Mouse (Mus musculus): ENCODE measurements around the gene Wbp11.

DNA sequence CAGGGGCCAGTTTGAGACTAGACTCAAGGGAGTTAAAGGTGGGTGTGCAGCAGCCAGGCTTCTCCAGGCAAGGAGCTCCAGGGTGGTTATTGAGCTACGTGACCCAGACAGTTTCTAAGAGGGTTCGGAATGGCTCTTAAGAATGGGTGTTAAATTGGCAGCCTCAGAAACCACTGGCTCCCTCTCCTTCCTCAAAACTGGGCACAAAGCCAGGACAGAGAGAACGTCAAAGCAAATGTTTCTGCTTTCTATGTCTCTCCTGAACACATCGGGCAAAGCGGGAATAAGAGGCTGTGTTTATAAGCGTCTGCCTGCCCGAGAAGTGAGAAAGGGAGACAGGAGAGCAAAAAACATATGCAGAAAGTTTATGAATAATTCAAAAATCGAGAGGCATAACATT, 46.6 kb upstream of the Wbp11 start:
- TF ChIP-seq CTCF (IDR thresholded peaks at IDR 0.05 in 2 of 3, conservative IDR thresholded peaks at IDR 0.05 in 1 of 3; ENCODE audit: control insufficient read depth in 1 of 3, insufficient read depth in 1 of 3, low read depth in 2 of 3, low read length in 3 of 3, poor library complexity in 1 of 3, severe bottlenecking in 1 of 3), result no peak
- TF ChIP-seq POLR2A (IDR thresholded peaks at IDR 0.05; ENCODE audit: control insufficient read depth in 1 of 2, insufficient read depth in 1 of 2, low read depth in 1 of 2, low read length in 2 of 2, poor library complexity in 1 of 2), result no peak
- no peak for TF ChIP-seq USF2 (IDR thresholded peaks at IDR 0.05; ENCODE audit: borderline replicate concordance in 1 of 2, insufficient read depth in 1 of 2, low read depth in 1 of 2, low read length in 2 of 2)
- TF ChIP-seq MAX (IDR thresholded peaks at IDR 0.05; ENCODE audit: low read length), result no peak
- TF ChIP-seq MYB (IDR thresholded peaks at IDR 0.05; ENCODE audit: low read depth, low read length), result no peak
- no peak for TF ChIP-seq MAFK (IDR thresholded peaks at IDR 0.05; ENCODE audit: borderline replicate concordance, low read depth, low read length)
- TF ChIP-seq MYC (IDR thresholded peaks at IDR 0.05; ENCODE audit: low read depth, low read length), result no peak
- no peak for TF ChIP-seq CHD1 (IDR thresholded peaks at IDR 0.05; ENCODE audit: low read depth, low read length)
- TF ChIP-seq E2F4 (IDR thresholded peaks at IDR 0.05; ENCODE audit: borderline replicate concordance, low read depth, low read length), result no peak
- no peak for TF ChIP-seq BHLHE40 (IDR thresholded peaks at IDR 0.05; ENCODE audit: borderline replicate concordance, low read depth, low read length)
- TF ChIP-seq ZMIZ1 (IDR thresholded peaks at IDR 0.05; ENCODE audit: low read depth, low read length), result no peak

Measured in MEL (cell line).